Comparison of ENCODE assay signal across 19 mouse cellular contexts in genomic region chr2:146280921-146281274, GRCm38 (mm10). TPM values are rescaled to one million over a fixed set of nuclear protein-coding genes. Genes with fewer than 3 reads are reported as not detected.
DNase-seq lines count a peak whose midpoint lies in the region; ATAC-seq lines count a peak whose summit lies in the region.
"Had no signal": no experiment of that assay in that cellular context is flagged by ENCODE, and none has a peak within 500 bp of the region (broad histone marks: within the 10 kb centered on the region; RNA-seq: fewer than 3 reads in every experiment).

No protein-coding gene starts in this region.

- DNase-seq in neural tube, embryonic 10.5 days (ENCODE audit: extremely low spot score, low spot score): no peak
- DNase-seq in spleen, postnatal 14 days (ENCODE audit: low spot score in 2 of 2): no peak
- DNase-seq in adrenal gland, adult (ENCODE audit: inconsistent age in 2 of 2, low spot score in 1 of 2): no peak
- DNase-seq in adrenal gland, postnatal 4 days (ENCODE audit: low spot score in 2 of 2): no peak
- DNase-seq: B cell, adult 2 months; gastrocnemius, postnatal 36 days; kidney, adult 11 months; kidney, postnatal 10 days; layer of hippocampus, postnatal 36 days; thymus, adult 18-20 months had no signal

- no peak overlapping the region for H3K4me2 ChIP-seq in neural tube, embryonic 13.5 days
- H3K4me2 ChIP-seq in forebrain, embryonic 15.5 days (replicated peaks): no peak overlapping the region
- H3K4me2 ChIP-seq in hindbrain, embryonic 15.5 days: no peak overlapping the region
- H3K4me2 ChIP-seq: embryonic facial prominence, embryonic 12.5 days; lung, embryonic 15.5 days had no signal

- no peak overlapping the region for H3K9ac ChIP-seq in neural tube, embryonic 13.5 days
- no peak overlapping the region for H3K9ac ChIP-seq in forebrain, embryonic 15.5 days (replicated peaks)
- no peak overlapping the region for H3K9ac ChIP-seq in hindbrain, embryonic 15.5 days
- H3K9ac ChIP-seq: embryonic facial prominence, embryonic 12.5 days; liver, embryonic 14.5 days; lung, embryonic 15.5 days had no signal

- H3K27ac ChIP-seq in neural tube, embryonic 13.5 days (replicated peaks): 0 out of 2 replicates have a peak overlapping the region, but pooled peaks have one; percentile 38
- H3K27ac ChIP-seq in forebrain, embryonic 15.5 days (replicated peaks): peak overlapping the region; percentile 87
- H3K27ac ChIP-seq in hindbrain, embryonic 15.5 days (replicated peaks): peak overlapping the region; percentile 72
- H3K27ac ChIP-seq: embryonic facial prominence, embryonic 12.5 days; liver, embryonic 14.5 days; lung, embryonic 15.5 days; macrophage had no signal

- ATAC-seq in neural tube, embryonic 13.5 days (ENCODE audit: low read depth): no peak
- ATAC-seq in forebrain, embryonic 15.5 days (replicated peaks): no peak
- no peak for ATAC-seq in hindbrain, embryonic 15.5 days (ENCODE audit: low FRiP score, low read depth)

- no peaks in the 10 kb centered on the region for H3K36me3 ChIP-seq in neural tube, embryonic 13.5 days
- H3K36me3 ChIP-seq in forebrain, embryonic 15.5 days: no peaks in the 10 kb centered on the region
- no peaks in the 10 kb centered on the region for H3K36me3 ChIP-seq in hindbrain, embryonic 15.5 days
- H3K36me3 ChIP-seq: embryonic facial prominence, embryonic 12.5 days; lung, embryonic 15.5 days had no signal

- 46% methylated on average over 1 of the region's 1 CpGs for WGBS in neural tube, embryonic 13.5 days
- 0% methylated on average over 1 of the region's 1 CpGs for WGBS in forebrain, embryonic 15.5 days
- 52% methylated on average over 1 of the region's 1 CpGs for WGBS in hindbrain, embryonic 15.5 days

- no peak overlapping the region for H3K4me3 ChIP-seq in neural tube, embryonic 13.5 days
- no peak overlapping the region for H3K4me3 ChIP-seq in forebrain, embryonic 15.5 days
- no peak overlapping the region for H3K4me3 ChIP-seq in hindbrain, embryonic 15.5 days
- H3K4me3 ChIP-seq: embryonic facial prominence, embryonic 12.5 days; lung, embryonic 15.5 days had no signal

- no peaks in the 10 kb centered on the region for H3K9me3 ChIP-seq in neural tube, embryonic 13.5 days
- no peaks in the 10 kb centered on the region for H3K9me3 ChIP-seq in forebrain, embryonic 15.5 days
- H3K9me3 ChIP-seq in hindbrain, embryonic 15.5 days: no peaks in the 10 kb centered on the region
- H3K9me3 ChIP-seq: embryonic facial prominence, embryonic 12.5 days; lung, embryonic 15.5 days had no signal

- H3K27me3 ChIP-seq in neural tube, embryonic 13.5 days: peaks cover 2% of the 10 kb centered on the region; the same call in 1 of the 2 replicates
- no peaks in the 10 kb centered on the region for H3K27me3 ChIP-seq in forebrain, embryonic 15.5 days
- H3K27me3 ChIP-seq in hindbrain, embryonic 15.5 days: no peaks in the 10 kb centered on the region
- H3K27me3 ChIP-seq: embryonic facial prominence, embryonic 12.5 days; lung, embryonic 15.5 days had no signal

- peaks cover 30% of the 10 kb centered on the region for H3K4me1 ChIP-seq in neural tube, embryonic 13.5 days (replicated peaks)
- peaks cover 40% of the 10 kb centered on the region for H3K4me1 ChIP-seq in forebrain, embryonic 15.5 days
- H3K4me1 ChIP-seq in hindbrain, embryonic 15.5 days (replicated peaks): peaks cover 26% of the 10 kb centered on the region
- H3K4me1 ChIP-seq: lung, embryonic 15.5 days had no signal

RNA-seq across cellular contexts. Expression of gene Insm1, which starts 59.2 kb away (rescaled TPM):
- 2.2 and 2.6 TPM in 2 replicates for polyA plus RNA-seq in neural tube, embryonic 13.5 days (2015; fragmentation: Nextera tagmentation; extraction: Ambion mirVana)
- 13.5 and 15.6 TPM in 2 replicates for polyA plus RNA-seq in forebrain, embryonic 15.5 days (2015; fragmentation: Nextera tagmentation; extraction: Ambion mirVana)
- 3.8 and 5.1 TPM in 2 replicates for polyA plus RNA-seq in hindbrain, embryonic 15.5 days (2015; fragmentation: Nextera tagmentation; extraction: Ambion mirVana)
- total RNA-seq in adrenal gland, postnatal 4 days (2021): 10 to 100 TPM; 16.6 to 16.8 TPM
- total RNA-seq: gastrocnemius, postnatal 36 days; hematopoietic stem cell, adult 5-6 weeks; monocyte, adult 5-6 weeks had no signal
- polyA plus RNA-seq: macrophage had no signal
